Mouse (Mus musculus): ENCODE measurements around the gene Galm.

Galm gene

DNA sequence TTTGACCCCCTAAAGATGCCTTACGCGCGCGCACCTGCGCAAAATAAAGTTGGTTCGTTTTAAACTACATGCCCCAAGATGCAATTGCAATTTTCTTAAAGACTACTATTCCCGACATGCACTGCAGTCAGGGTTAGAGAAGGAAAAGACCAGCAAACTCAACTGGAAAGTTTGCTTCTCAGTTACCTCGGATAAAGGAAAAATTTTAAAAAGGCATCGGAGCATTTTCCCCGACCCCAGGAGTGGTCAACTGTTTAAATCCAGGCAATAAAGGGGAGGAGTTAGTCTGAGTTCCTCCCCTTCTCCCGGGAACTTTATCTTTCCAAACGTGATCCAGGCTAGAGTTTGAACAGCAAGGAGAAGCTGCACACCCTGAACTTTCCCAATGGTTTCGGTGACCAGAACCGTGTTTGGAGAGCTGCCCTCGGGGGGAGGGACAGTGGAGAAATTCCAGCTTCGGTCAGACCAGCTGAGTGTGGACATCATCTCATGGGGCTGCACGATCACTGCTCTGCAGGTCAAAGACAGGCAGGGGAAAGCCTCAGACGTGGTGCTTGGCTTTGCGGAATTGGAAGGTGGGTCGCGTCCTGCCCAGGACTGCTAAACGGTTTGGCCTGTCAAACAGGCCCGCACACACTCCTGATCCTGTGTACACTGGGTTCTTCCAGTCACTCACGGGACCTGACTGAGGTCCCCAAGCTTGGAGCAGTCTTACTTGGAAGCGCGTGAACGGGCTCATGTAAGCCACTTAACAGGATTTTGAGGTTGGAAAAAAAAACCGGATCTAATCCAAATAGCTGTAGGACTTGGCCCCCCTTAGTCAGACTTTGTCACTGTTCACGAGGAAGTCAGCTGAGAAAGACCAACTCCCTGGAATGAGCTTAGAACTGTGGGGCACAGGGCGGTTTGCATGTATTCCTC is at the start of gene Galm:
Galm (plus strand) TSS at position 141 of the 921 bp plus-strand sequence.
- peak; percentile 74 for DNase-seq

DNA sequence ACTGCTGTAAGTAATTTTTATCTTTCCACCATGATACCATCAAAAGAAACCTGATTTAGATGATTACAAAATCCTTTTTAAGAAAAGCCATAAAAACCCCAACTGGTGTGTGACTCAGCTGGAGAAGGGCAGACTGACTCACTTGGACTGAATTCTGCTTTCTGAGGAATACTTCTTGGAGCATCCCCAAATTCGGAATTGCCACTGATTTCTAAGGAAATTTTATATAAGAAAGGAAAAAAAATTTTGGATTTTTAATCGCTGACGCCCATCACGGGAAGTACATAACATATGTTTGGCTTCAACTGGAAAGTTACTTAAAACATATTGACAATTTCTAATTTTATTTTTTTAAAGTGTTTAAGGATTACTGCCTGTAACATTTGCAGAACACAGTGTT is 48.5 kb upstream of the Galm start:
- DNase-seq, result no peak

DNA sequence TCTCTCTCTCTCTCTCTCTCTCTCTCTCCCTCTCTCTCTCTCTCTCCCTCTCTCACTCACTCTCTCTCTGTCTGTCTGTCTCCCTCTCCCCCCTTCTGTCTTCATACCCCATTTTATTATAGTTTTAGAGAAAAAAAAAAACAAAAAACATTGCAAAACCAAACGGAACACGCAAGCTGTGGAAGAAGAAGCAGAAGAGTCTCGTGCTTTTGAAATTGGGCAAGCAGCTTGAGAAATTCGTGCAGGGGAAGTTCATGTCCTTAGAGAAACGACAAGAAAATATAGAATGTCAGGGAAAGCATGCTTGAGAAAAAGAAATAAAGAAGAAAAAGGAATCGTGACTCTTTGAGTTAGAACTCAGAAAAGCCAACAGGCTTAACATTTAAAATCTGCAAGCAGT is 44.0 kb upstream of the Galm start:
- no peak for DNase-seq

DNA sequence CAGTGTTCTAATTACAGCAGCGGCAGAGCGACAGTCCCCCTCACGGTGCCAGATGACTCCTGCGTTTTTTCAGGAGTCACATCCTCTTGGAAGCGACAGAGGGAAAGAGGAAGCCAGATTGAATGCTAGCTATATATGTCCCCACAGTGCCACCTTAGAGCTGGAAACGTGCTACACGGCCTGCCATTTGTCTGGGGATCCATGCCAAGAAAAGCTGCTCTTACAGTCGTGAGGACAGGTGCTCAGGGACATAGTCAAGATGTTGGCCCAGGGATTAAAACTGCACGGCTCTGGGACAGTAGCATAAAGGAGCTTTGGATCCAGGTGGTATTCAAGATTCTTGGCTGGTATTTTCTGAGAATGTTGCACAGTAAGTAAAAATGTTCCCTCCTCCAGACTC is 42.8 kb upstream of the Galm start:
- DNase-seq, result no peak

DNA sequence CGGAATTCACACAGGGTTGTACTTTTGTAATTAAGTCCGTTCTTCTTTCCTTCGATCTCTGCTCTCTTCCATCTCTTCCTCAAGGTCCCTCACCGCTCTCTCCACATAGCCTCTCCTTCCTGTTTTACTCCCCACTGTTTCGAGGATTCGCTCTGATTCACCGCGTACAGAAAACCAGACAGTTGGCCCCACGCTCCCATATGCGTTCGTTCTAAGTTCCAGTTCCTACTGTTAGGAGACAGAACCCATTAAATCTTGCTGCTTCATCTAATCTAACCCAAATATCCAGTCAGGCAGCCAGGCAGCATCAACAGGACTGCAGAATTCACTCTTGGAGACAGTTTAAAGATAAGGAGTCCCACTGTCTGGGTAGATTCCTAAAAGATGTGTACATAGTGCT is 40.7 kb upstream of the Galm start:
- DNase-seq, result no peak

DNA sequence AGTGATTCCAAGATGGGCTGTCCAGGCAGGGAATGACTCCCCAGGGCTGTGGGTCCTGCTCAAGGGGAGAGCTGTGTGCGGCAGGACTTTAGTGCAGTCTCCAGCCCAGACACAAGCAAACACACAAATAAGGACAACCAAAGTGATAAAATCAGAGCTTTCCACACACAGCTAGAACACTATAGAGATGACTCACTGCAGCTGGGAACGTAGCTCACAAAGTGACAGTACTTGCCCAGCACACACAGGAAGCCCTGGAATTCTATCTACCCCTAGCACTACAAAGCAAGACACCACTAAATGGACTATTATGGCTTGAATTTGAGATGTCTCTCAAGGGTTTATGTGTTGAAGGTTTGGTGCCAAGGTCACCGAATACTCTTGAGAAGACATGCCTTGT is 39.1 kb upstream of the Galm start:
- no peak for DNase-seq

DNA sequence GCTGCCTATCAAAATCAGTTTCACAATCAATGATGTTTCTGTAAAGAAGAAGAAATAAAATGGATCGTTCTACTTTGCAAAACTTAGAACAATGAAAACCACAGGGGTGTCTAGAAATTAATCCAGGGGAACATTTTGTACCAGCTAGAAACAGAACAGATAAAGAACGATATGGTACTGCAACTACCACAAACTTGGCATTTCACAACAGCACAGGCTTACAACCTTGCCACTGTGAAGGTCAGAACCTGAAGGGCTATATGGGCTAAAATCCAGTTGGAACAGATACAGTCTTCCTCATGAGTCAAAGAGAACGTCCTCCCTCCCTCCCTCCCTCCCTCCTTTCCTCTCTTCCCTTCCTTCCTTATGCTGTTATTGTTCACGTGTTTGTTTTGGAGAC is 36.7 kb upstream of the Galm start:
- DNase-seq, result no peak

DNA sequence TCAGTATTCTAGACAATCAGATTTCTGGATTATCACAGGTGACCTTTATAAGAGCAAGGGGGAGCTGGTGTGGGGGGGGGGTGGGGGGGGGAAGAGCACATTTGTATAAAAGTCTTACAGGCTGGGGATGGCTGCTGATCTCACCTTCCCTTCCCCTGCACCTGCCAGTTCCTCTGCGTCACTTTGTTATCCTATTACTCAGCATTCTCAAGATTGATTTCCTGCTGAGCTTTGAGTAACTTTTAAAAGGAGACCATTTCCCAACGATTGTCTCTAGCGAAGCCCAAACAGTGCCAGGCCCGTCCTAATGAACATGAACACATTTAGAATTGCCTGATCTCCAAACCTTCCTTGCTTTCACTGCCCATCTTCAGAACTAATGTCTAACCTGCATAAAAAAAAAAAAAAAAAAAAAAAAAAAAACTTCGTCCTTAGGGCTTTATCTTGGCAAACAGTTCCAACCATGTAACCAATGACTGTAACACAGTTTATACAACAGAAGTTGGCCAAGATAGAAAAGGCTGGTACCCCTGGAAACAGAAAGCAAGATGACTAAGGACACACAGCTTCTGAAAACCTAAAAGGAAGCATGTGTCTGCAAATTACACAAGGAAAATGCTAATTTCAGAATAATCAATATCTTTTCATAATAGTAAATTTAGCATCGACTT is 35.3 kb upstream of the Galm start:
- DNase-seq, result no peak

DNA sequence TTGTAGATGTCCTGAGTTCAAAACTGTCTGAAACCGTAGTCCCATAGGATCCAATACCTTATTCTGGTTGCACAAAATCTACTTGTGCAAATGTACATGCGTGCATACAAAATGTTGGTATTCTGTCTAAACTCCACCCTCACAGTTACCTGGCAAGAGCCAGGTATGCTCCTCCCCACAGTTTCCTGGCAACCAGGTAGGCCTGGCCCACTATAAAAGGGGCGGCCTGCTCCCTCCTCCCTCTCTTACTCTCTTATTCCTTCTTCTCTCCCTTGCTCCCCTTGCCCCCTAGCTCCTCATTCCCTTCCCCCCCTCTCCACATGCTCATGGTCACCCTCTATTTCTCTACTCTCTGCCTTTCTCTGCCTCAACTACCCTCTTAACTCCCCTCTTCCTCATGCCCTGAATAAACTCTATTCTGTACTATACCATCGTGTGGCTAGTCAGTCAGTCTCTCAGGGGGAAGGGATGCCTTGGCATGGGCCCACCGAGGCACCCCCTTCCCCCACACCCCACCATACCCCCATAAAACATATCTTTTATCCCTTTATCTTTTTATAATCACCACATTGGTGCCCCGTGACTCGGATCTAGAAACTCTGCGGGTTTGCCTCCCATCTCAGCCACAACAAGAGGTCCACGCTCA is 31.9 kb upstream of the Galm start:
- DNase-seq, result no peak

DNA sequence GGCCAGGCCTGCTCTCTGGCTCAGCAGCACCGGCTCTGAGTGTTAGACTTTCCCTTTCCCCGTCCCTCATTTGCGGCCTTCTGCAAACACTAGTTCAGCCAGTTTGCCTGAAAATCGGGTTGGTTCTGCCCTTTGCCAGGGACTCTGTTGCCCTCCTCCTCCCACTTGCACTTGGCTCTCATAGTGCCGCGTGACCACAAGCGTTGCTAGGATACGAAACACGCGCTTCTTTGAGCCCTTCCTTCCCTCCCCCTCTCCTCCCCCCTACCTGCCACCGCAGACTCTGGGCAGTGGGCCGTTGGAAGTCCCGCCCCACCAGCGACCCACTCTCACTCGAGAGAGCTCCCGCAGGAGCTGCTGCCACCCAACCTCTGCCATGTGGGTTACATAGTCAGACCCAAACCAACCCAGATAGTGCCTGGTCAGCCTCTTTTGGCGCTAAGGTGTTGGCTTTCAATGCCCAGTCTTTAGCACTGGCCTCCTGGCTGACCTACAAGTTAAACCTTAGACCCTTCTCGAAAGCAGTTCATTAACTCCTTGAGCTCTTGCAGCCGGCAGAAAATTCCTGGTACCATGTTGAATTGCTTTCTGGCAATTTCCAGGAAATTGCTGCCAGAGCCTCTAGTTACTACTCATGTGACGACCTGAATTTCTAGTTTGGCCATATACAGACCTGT is 31.1 kb upstream of the Galm start:
- DNase-seq, result peak; percentile 83

DNA sequence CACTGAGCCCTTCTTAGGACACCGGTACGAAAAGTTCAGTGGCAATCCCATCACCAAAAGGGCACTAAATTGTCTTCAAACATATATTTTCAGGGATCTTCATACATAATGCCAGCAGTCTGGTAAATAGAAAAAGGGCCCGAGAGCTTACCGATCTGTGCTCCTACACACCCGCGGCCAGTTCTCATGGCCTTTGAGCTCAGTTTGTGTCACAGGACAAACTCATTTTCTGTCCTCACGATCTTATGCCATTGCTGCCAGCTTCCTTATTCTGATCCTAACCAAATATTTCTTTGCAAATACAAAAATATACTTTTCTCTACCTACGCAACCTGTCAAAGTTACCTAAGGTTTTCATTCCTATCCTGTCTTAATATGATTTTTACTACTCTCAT is 30.6 kb upstream of the Galm start:
- DNase-seq, result no peak

DNA sequence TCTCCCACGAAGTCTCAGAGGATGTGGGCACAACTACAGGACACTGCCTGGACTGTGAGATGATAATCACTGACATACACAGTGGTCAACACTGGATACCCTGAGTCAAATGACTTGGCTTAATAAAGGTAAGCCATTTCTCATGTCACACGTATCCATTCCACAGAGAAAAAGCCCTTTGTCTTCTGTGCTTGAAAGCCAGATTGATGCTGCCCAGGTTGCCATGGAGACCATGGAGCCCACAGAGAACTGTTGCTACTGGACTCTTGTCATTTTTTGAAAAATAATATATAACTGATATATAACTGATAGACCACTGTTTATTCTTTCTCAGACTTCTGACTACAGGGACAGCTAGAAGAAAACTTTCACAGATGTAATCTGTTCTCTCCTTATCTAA is 30.1 kb upstream of the Galm start:
- DNase-seq, result no peak

DNA sequence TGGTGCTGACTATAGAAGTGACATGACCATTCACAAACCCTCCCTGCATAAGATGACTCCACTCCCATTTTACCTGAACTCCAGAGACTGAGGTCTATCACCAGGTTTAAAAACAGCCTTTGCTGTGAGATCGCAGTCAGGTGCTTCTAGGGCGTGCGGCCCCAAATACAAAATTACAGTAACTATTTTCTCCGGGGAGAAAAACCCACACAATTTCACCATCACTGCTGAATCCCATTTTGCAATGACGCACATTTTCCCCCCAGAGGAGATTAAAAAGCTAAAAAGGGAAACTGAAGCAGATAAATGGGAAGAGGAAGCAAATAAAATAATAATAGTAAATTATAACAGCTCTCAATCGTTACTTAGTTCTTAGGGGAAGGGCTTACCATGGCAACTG is 27.4 kb upstream of the Galm start:
- DNase-seq, result no peak

DNA sequence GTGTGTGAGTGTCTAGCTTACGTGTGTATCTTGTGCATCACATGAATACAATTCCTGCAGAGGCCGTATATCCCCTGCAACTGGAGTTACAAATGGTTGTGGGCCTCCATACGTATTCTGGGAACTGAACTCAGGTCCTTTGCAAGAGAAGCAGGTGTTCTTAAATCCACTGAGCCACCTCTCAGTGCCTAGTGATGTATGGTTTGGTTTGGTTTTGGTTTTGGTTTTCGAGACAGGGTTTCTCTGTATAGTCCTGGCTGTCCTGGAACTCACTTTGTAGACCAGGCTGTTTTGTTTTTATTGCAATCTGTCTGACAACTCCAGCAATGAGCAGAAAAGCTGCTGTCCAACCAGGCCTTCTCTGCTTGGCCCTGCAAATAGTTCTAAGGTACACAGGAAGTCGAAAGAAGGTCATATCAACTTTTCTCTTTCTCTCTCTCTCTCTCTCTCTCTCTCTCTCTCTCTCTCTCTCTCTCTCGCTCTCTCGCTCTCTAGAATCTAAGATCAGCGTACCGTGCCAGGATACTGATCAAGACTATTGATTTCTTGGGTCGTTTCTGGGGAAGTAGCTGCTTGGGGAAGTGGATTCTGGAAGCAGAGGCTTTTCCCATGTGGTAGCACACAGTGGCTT is 21.8 kb upstream of the Galm start:
- no peak for DNase-seq

DNA sequence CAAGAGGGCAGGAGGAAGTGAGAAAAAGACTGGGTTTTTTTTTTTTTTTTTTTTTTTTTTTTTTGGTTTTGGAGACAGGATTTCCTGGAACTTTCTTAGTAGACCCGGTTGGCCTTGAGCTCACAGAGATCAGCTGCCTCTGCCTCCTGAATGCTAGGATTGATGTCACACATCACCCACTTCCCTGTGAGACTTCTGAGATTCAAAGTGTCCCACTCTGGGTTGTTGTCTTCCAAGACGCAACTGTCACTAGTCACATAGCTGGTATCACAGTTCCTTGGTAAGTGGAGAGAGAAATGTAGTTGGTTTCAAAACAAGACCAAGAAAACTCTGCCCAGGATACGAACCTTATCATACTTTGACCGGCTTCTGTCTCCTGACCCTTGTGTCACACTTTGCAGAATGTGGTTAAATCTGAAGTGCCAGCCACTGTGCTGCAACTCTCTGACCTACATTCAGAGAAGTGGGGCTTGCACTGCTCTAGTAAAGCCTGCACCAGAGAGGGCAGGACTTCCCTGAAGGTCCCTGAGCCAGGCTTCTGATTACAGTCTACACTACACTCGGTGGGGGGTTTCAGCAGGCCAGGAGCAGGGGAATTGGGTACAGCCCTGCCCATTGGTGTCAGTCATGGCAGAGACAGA is 14.5 kb upstream of the Galm start:
- DNase-seq, result no peak

DNA sequence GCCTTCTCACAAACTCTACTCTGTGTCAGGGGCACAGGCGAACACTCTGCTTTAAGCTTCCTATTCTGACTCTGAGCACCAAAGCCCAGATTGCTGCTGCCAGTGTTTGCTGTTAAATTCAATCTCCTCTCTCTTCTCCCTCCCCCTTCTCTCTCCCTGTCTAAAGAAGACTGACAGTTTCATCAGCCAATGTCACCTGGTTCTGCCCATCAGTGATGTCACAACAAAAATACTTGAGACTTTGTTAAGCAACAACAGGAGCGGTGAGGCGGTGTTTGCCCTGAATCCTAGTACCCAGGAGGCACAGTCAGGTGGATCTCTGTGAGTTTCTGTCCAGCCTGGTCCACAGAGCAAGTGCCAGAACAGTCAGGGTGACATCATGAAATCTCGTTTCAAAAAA is 13.8 kb upstream of the Galm start:
- no peak for DNase-seq

DNA sequence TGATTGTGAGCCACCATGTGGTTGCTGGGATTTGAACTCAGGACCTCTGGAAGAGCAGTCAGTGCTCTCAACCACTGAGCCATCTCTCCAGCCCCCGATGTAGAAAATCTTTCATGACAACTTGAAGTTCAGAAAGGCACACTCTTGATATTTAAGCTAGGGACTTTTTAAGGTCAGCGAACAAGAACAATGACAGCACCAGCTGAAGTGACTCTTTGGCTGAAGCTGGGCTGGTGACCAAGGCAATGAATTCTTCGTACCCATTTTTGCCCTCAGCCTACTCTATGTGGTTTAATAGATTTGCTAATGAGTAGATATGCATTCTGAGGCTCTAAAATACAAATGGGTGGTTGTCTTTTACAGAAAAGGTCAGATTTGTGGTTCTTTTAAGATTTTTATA is 6.9 kb upstream of the Galm start:
- no peak for DNase-seq

DNA sequence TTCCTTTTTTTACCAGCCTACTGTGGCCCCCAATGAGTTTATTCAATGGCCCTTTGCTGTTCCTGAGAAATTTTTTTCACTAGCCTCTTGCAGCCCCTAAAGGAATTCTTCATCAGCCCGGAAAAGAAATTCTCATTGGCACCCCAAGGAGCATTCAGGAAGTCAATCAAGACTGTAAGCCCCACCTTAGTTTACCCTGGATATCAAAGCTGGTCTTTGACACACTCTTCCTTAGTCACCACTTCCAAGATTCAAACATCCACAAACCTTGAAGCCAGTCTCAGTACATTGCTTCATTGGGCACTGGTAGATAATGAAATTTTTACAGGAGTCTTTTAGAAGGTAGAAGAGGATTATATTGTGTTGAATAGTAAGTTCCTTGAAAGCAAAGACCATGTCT is 5.4 kb upstream of the Galm start:
- DNase-seq, result no peak

DNA sequence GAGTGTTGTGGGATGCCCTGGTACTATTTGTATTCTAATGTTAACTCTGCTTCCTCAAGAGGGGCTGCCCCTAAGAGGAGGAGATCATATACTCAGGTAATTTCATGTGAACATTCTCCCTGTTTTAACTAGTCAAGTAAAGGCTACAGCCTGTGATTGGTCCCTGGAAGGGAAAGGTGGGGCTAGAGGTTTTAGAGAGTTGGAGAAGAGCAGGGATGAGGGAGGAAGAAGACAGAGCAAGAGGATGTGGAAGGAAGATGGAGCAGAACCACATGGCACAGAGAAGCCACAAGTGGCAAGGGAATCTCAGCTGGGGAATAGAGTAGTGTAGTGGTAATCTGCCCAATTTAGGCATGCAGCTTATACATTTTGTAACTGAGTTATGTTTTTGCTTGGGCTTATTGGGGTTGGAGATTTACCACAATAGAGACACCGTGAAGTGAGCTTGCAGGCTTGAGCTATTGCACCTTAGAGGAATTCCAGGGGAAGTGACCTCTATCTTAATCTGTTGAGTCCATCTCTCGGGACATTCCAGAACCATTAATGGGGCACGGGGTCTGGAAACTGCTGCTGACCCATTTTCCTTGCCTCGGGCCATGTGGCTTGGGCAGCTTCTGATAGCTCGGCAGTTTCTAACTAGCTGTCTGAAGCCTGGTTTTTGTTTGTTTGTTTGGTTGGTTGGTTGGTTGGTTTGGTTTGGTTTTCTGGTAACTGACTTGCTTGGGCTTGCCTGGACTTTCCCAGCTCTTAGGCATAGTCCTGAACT is 2.1 kb upstream of the Galm start:
- no peak for DNase-seq

DNA sequence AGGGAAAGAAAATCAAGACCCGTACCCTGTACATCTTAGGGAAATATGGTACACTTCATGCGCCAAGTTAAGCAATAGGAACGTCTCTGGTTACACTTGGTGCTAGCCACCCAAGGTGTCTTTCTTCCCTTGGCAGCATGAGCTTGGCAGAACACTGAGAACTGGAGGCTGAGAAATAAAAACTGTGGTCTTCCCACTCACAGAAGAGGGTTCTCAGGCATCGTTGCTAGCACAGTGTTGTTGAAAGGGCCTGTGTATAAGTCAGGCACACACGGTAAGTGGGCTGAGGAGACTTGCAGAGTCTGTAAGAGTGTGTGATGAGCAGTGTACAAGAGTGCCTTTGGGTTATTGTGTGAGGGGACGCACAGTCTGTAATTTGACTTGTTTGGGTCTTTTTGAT is 1.1 kb upstream of the Galm start:
- no peak for DNase-seq

DNA sequence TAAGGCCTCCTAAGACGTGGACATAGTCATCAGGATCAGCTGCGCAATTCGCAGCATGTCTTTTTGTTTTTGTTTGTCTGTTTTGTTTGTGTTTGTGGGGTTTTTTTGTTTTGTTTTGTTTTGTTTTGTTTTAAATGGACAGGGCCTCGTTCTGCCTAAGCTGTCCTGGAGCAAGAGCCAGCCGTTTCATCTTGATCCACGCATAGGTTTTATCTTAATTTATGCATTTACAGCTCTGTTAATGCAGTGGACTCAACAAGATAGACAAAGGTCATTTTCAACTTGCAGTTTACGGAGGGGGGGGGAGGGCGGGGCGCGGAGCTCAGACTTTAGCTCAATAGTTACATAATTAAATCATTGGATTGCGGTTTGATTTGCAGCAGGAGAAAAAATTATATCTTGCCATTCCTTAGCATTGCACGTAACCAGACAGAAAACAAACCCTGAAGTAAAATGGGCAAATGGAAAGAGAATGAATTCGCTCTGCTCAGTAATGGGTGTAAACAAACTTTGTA is 1.3 kb downstream of the Galm start:
- DNase-seq, result no peak

All from kidney, postnatal 10 days (tissue).